Mouse (Mus musculus) C2C12 (cell line): ENCODE results near the gene Acd.

ENCODE experiments used
- CEBPB ChIP-seq: IDR thresholded peaks from one replicate; pipeline ENCODE4 v1.6.1; 2011; ENCODE audit warnings: low read depth, mild to moderate bottlenecking, control low read depth, moderate library complexity
- CTCF ChIP-seq: IDR thresholded peaks from one replicate; pipeline ENCODE4 v1.5.1; 2011; ENCODE audit not compliant: control insufficient read depth, insufficient read depth, insufficient read length
- MYOD1 ChIP-seq: IDR thresholded peaks from one replicate; pipeline ENCODE4 v1.6.1; 2011; ENCODE audit warnings: low read depth; ENCODE audit not compliant: control insufficient read depth, insufficient read length
- USF1 ChIP-seq: IDR thresholded peaks from one replicate; pipeline ENCODE4 v1.6.1; 2011; ENCODE audit warnings: low read depth, mild to moderate bottlenecking, control low read depth, moderate library complexity

- TF ChIP-seq CTCF (no peak), USF1 (no peak), MYOD1 (no peak), CEBPB (no peak)
Observed at GRCm38 (mm10) chr8:105695080-105695780, 5.7 kb downstream of the Acd start.
